Mouse (Mus musculus) myocyte (in vitro differentiated cells): ENCODE results near the gene Ubox5.

Experiments
- MAX ChIP-seq: IDR thresholded peaks from one replicate; pipeline ENCODE4 v1.6.1; 2011; ENCODE audit warnings: low read depth, mild to moderate bottlenecking, control low read depth
- POLR2A ChIP-seq: IDR thresholded peaks from one replicate; pipeline ENCODE4 v1.6.1; 2011; ENCODE audit warnings: low read depth, mild to moderate bottlenecking, control low read depth, moderate library complexity; ENCODE audit not compliant: insufficient read length
- SRF ChIP-seq: IDR thresholded peaks from one replicate; pipeline ENCODE4 v1.6.1; 2011; ENCODE audit warnings: low read depth; ENCODE audit not compliant: control insufficient read depth, insufficient read length

DNA sequence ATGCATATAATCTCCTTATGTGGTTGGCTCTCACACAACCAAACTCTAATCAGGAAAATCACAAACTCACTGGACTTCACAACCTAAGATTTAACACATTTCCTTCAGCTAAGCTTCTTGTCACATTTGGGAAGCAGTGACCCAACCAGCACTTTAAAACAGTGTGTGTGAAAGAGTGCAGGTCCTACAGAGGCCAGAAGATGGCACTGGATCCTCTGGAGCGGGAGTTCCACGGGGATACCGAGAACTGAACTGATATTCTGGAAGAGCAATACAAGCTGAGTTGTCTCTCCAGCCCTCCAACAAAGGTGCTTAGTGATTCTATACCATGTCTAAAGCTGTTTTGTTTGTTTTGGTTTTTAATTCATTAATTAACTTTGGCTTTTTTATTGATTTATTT lies 16.7 kb downstream of the Ubox5 start:
- TF ChIP-seq POLR2A (no peak), MAX (no peak), SRF (no peak)
